Mouse (Mus musculus) neutrophil, adult 83 days (primary cell): ENCODE data around the gene Hand1. TPM values are rescaled to one million over a fixed set of nuclear protein-coding genes. Genes with fewer than 3 reads are reported as not detected.

Experiments used
- total RNA-seq, 2 experiments: library from RNA; stranded (reverse); gene quantifications; one replicate each; pipeline ENCODE4 v1.2.4; 2023

Hand1 gene
- not detected for total RNA-seq

GRCm38 (mm10) chr11:57832552-57833201, at the start of gene Hand1:
TSS of gene Hand1 (minus strand) at chr11:57832818.

GRCm38 (mm10) chr11:57800971-57801765, 31.4 kb downstream of the Hand1 start, which contains the start of gene Sap30l:
TSS of gene Sap30l (plus strand) at chr11:57801637.

Other genes starting within 250 kb of the Hand1 start
- gene Galnt10, start 187.4 kb downstream of the Hand1 start, total RNA-seq, result 10 to 100 TPM; 17.7 to 19.9 TPM
- 10 to 100 TPM; 23.9 to 28.2 TPM for gene Sap30l, start 31.2 kb downstream of the Hand1 start, total RNA-seq
- gene Larp1, start 176.2 kb upstream of the Hand1 start, total RNA-seq, result 10 to 100 TPM; 54.5 to 56.5 TPM